Mouse (Mus musculus) G1E (cell line): ENCODE results near the gene Olfr573-ps1. TPM values are rescaled to one million over a fixed set of nuclear protein-coding genes. Genes with fewer than 3 reads are reported as not detected.

Experiments used
- ATAC-seq: 2 replicates; pipeline ENCODE4 v1.8.0; 2016; ENCODE audit warnings: mild to moderate bottlenecking; ENCODE audit not compliant: insufficient number of reproducible peaks, poor library complexity, low FRiP score, severe bottlenecking; ENCODE audit errors: extremely low read depth
- DNase-seq: peaks from one replicate; pipeline ENCODE4 v3.0.0; 2012; ENCODE audit warnings: low spot score
- H3K27me3 ChIP-seq: 2 replicates; pipeline ENCODE4 v1.6.1; 2012; ENCODE audit warnings: mild to moderate bottlenecking, low read length, inconsistent platforms; ENCODE audit not compliant: insufficient read depth
- H3K36me3 ChIP-seq: replicated peaks from 2 replicates; pipeline ENCODE3; 2012; ENCODE audit warnings: mild to moderate bottlenecking, inconsistent platforms
- H3K4me1 ChIP-seq: 2 replicates; pipeline ENCODE4 v1.6.1; 2012; ENCODE audit warnings: low read depth, low read length, inconsistent platforms, mixed read lengths; ENCODE audit not compliant: insufficient read depth
- H3K4me3 ChIP-seq: 2 replicates; pipeline ENCODE4 v1.5.1; 2012; ENCODE audit warnings: low read depth, mild to moderate bottlenecking, inconsistent platforms, low read length, moderate library complexity, mixed read lengths
- H3K9me3 ChIP-seq: replicated peaks from 2 replicates; pipeline ENCODE4 v1.6.1; 2012; ENCODE audit warnings: inconsistent platforms
- CTCF ChIP-seq: IDR thresholded peaks from 2 replicates; pipeline ENCODE4 v1.5.1; 2012; ENCODE audit warnings: low read depth, low read length, inconsistent platforms, mixed read lengths
- GATA1 ChIP-seq: IDR thresholded peaks from 2 replicates; pipeline ENCODE4 v1.6.1; 2012; ENCODE audit warnings: borderline replicate concordance, low read length, inconsistent platforms, mixed read lengths
- GATA2 ChIP-seq: IDR thresholded peaks from 2 replicates; pipeline ENCODE4 v1.6.1; 2012; ENCODE audit warnings: low read depth, low read length, inconsistent platforms, borderline replicate concordance
- POLR2AphosphoS5 ChIP-seq: IDR thresholded peaks from 2 replicates; pipeline ENCODE4 v1.6.1; 2012; ENCODE audit warnings: low read depth, low read length, inconsistent platforms; ENCODE audit not compliant: insufficient replicate concordance
- TAL1 ChIP-seq: conservative IDR thresholded peaks from 2 replicates; pipeline ENCODE4 v1.6.1; 2012; ENCODE audit warnings: low read depth, low read length, inconsistent platforms, mixed read lengths
- polyA plus RNA-seq: library from polyadenylated mRNA; stranded (reverse); fragments of >175 nt; gene quantifications from 2 replicates; pipeline ENCODE4 v1.2.3, GENCODE M21; 2012
- total RNA-seq, 2 experiments: library from RNA; stranded (forward) in 1 of 2; stranded (reverse) in 1 of 2; fragments of 200-1000 nt in 1 of 2; fragments of >200 nt in 1 of 2; fragmentation: Nextera tagmentation in 1 of 2; gene quantifications; 2 replicates each; pipeline ENCODE4 v1.2.3; 2014 to 2017

The Olfr573-ps1 gene
- total and polyA plus RNA-seq, 3 experiments = not detected

DNA sequence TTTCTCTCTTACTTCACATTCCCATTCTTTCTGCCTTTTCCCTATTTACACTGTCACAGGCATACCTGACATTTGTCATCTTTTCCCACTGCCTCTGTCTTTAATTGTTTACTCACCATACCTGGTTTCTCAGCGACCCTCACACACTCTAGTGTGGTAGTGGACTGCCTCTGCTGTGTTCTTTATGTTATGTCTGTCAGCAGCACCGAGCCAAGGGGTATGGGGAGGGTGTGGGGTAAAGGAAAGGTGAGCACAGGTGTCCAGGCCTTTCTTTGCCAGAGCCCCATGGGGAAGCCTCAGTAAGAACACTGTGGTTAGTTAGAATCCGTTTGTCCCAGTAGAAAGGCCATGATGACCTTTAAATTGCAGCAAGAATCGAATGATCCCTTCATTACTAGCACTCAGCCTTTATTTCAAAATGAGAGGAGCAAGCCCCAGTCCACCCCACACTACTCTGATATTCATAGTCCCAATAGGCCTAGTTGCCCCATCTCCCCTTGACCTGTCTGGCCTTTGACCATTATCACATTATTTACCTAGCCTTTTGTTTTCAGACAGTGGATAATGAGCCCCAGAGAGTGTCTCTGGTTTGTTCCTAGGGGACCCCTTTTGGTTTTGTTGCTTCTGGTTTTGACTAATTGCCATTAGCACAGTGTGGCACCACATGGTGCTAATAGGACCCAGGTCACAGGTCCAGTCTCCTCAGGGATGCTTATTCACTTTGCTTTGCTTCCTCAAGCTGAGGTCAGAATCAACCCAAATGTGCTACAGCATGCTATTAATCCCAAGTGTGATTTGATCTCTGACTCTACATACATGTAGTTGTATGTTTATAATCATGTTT is 25.1 kb downstream of the Olfr573-ps1 start, which contains the start of gene Olfr571:
Gene Olfr571 (minus strand): TSS at position 505 of the 844 bp plus-strand sequence.
- ATAC-seq (no peak), DNase-seq (no peak)
- no peaks in the 10 kb centered on the region for H3K9me3 ChIP-seq
- TF ChIP-seq CTCF = no peak
- no peak for TF ChIP-seq POLR2AphosphoS5
- TF ChIP-seq GATA1 = no peak
- TF ChIP-seq GATA2 = no peak
- TF ChIP-seq TAL1 = no peak
- no peaks in the 10 kb centered on the region for H3K36me3 ChIP-seq
- H3K4me1 ChIP-seq = no peaks in the 10 kb centered on the region
- H3K27me3 ChIP-seq = no peaks in the 10 kb centered on the region
- H3K4me3 ChIP-seq = no peak within 1 kb of the TSS

- DNase-seq = no peak
- H3K36me3 ChIP-seq = no peaks in the 10 kb centered on the region
- no peak for ATAC-seq
These were observed 26.0 kb downstream of the Olfr573-ps1 start for GRCm38 (mm10) chr7:102916405-102916804.

DNA sequence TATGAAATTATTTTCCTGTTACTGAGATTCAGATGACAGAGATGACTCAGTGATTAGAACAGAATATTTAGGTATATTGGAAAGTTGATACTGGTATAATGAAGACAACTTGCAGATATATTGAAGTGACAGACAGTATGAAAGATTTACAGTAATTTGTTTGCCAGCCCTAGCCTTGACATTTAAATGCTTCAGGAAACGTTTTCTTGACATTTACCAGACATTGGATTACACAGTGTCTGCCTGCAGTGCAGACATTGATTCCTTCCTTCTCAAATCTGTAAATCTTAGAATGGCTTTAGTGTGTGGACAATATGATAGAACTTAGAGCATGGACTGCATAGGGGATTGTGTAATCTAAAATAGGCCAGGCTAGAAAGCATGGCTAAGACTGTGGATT is 27.1 kb downstream of the Olfr573-ps1 start:
- Histone ChIP-seq H3K9me3 (no peaks in the 10 kb centered on the region), H3K27me3 (no peaks in the 10 kb centered on the region), H3K4me3 (no peak overlapping the region), H3K36me3 (no peaks in the 10 kb centered on the region), H3K4me1 (no peaks in the 10 kb centered on the region)
- DNase-seq (no peak), ATAC-seq (no peak)
- TF ChIP-seq TAL1 = no peak
- TF ChIP-seq POLR2AphosphoS5 = no peak
- no peak for TF ChIP-seq GATA1
- TF ChIP-seq CTCF = no peak
- TF ChIP-seq GATA2 = no peak

More at GRCm38 (mm10) chr7:102916405-102916804, 26.0 kb downstream of the Olfr573-ps1 start:
- Histone ChIP-seq H3K4me1 (no peaks in the 10 kb centered on the region), H3K27me3 (no peaks in the 10 kb centered on the region), H3K9me3 (no peaks in the 10 kb centered on the region), H3K4me3 (no peak overlapping the region)
- TF ChIP-seq GATA2 = no peak
- no peak for TF ChIP-seq CTCF
- TF ChIP-seq POLR2AphosphoS5 = no peak
- TF ChIP-seq GATA1 = no peak

Other genes starting within 250 kb of the Olfr573-ps1 start
Only the 20 nearest of the 28 such genes appear.
- not detected in 2 replicates for gene Olfr560, start 183.2 kb downstream of the Olfr573-ps1 start, total RNA-seq (2014; fragmentation: Nextera tagmentation)
- gene Olfr560, start 183.2 kb downstream of the Olfr573-ps1 start, total RNA-seq (2017) = 0.12 and 0.38 TPM in 2 replicates
- not detected in 2 replicates for gene Olfr560, start 183.2 kb downstream of the Olfr573-ps1 start, polyA plus RNA-seq
- not detected in 2 replicates for gene Olfr78, start 183.1 kb downstream of the Olfr573-ps1 start, total RNA-seq (2014; fragmentation: Nextera tagmentation)
- 0.11 and 0.23 TPM in 2 replicates for gene Olfr78, start 183.1 kb downstream of the Olfr573-ps1 start, total RNA-seq (2017)
- not detected in 2 replicates for gene Olfr78, start 183.1 kb downstream of the Olfr573-ps1 start, polyA plus RNA-seq
- gene Olfr561, start 171.4 kb downstream of the Olfr573-ps1 start, total RNA-seq (2014; fragmentation: Nextera tagmentation) = not detected in 2 replicates
- 0.22 TPM in 1 of 2 replicates, not detected in the other for gene Olfr561, start 171.4 kb downstream of the Olfr573-ps1 start, total RNA-seq (2017)
- not detected in 2 replicates for gene Olfr561, start 171.4 kb downstream of the Olfr573-ps1 start, polyA plus RNA-seq
- gene Olfr564, start 139.1 kb downstream of the Olfr573-ps1 start, total RNA-seq (2014; fragmentation: Nextera tagmentation) = not detected in 2 replicates
- not detected in 2 replicates for gene Olfr564, start 139.1 kb downstream of the Olfr573-ps1 start, total RNA-seq (2017)
- not detected in 2 replicates for gene Olfr564, start 139.1 kb downstream of the Olfr573-ps1 start, polyA plus RNA-seq
- not detected in 2 replicates for gene Olfr566, start 83.8 kb downstream of the Olfr573-ps1 start, total RNA-seq (2014; fragmentation: Nextera tagmentation)
- 0.06 and 0.16 TPM in 2 replicates for gene Olfr566, start 83.8 kb downstream of the Olfr573-ps1 start, total RNA-seq (2017)
- gene Olfr566, start 83.8 kb downstream of the Olfr573-ps1 start, polyA plus RNA-seq = not detected in 2 replicates
- not detected in 2 replicates for gene Olfr568, start 65.5 kb downstream of the Olfr573-ps1 start, total RNA-seq (2014; fragmentation: Nextera tagmentation)
- not detected in 2 replicates for gene Olfr568, start 65.5 kb downstream of the Olfr573-ps1 start, total RNA-seq (2017)
- not detected in 2 replicates for gene Olfr568, start 65.5 kb downstream of the Olfr573-ps1 start, polyA plus RNA-seq
- not detected in 2 replicates for gene Olfr569, start 51.7 kb downstream of the Olfr573-ps1 start, total RNA-seq (2014; fragmentation: Nextera tagmentation)
- gene Olfr569, start 51.7 kb downstream of the Olfr573-ps1 start, total RNA-seq (2017) = 0.06 and 0.16 TPM in 2 replicates
- gene Olfr569, start 51.7 kb downstream of the Olfr573-ps1 start, polyA plus RNA-seq = not detected in 2 replicates
- gene Olfr570, start 48.0 kb downstream of the Olfr573-ps1 start, total RNA-seq (2014; fragmentation: Nextera tagmentation) = not detected in 2 replicates
- not detected in 2 replicates for gene Olfr570, start 48.0 kb downstream of the Olfr573-ps1 start, total RNA-seq (2017)
- not detected in 2 replicates for gene Olfr570, start 48.0 kb downstream of the Olfr573-ps1 start, polyA plus RNA-seq
- gene Olfr571, start 25.0 kb downstream of the Olfr573-ps1 start, total RNA-seq (2014; fragmentation: Nextera tagmentation) = 0.15 TPM in 1 of 2 replicates, not detected in the other
- 0.11 and 0.12 TPM in 2 replicates for gene Olfr571, start 25.0 kb downstream of the Olfr573-ps1 start, total RNA-seq (2017)
- gene Olfr571, start 25.0 kb downstream of the Olfr573-ps1 start, polyA plus RNA-seq = not detected in 2 replicates
- not detected in 2 replicates for gene Olfr572, start 18.2 kb downstream of the Olfr573-ps1 start, total RNA-seq (2014; fragmentation: Nextera tagmentation)
- 0.22 TPM in 1 of 2 replicates, not detected in the other for gene Olfr572, start 18.2 kb downstream of the Olfr573-ps1 start, total RNA-seq (2017)
- not detected in 2 replicates for gene Olfr572, start 18.2 kb downstream of the Olfr573-ps1 start, polyA plus RNA-seq
- not detected in 2 replicates for gene Olfr574, start 5.9 kb upstream of the Olfr573-ps1 start, total RNA-seq (2014; fragmentation: Nextera tagmentation)
- 0.17 TPM in 1 of 2 replicates, not detected in the other for gene Olfr574, start 5.9 kb upstream of the Olfr573-ps1 start, total RNA-seq (2017)
- not detected in 2 replicates for gene Olfr574, start 5.9 kb upstream of the Olfr573-ps1 start, polyA plus RNA-seq
- gene Olfr575, start 16.2 kb upstream of the Olfr573-ps1 start, total RNA-seq (2014; fragmentation: Nextera tagmentation) = not detected in 2 replicates
- gene Olfr575, start 16.2 kb upstream of the Olfr573-ps1 start, total RNA-seq (2017) = 0.11 TPM in 1 of 2 replicates, not detected in the other
- gene Olfr575, start 16.2 kb upstream of the Olfr573-ps1 start, polyA plus RNA-seq = not detected in 2 replicates
- not detected in 2 replicates for gene Olfr576, start 20.1 kb upstream of the Olfr573-ps1 start, total RNA-seq (2014; fragmentation: Nextera tagmentation)
- gene Olfr576, start 20.1 kb upstream of the Olfr573-ps1 start, total RNA-seq (2017) = 0.06 TPM in 1 of 2 replicates, not detected in the other
- gene Olfr576, start 20.1 kb upstream of the Olfr573-ps1 start, polyA plus RNA-seq = not detected in 2 replicates
- gene Olfr577, start 33.4 kb upstream of the Olfr573-ps1 start, total RNA-seq (2014; fragmentation: Nextera tagmentation) = not detected in 2 replicates
- 0.05 TPM in 1 of 2 replicates, not detected in the other for gene Olfr577, start 33.4 kb upstream of the Olfr573-ps1 start, total RNA-seq (2017)
- gene Olfr577, start 33.4 kb upstream of the Olfr573-ps1 start, polyA plus RNA-seq = not detected in 2 replicates
- not detected in 2 replicates for gene Olfr578, start 46.7 kb upstream of the Olfr573-ps1 start, total RNA-seq (2014; fragmentation: Nextera tagmentation)
- 0.05 TPM in 1 of 2 replicates, not detected in the other for gene Olfr578, start 46.7 kb upstream of the Olfr573-ps1 start, total RNA-seq (2017)
- gene Olfr578, start 46.7 kb upstream of the Olfr573-ps1 start, polyA plus RNA-seq = not detected in 2 replicates
- not detected in 2 replicates for gene Olfr582, start 95.4 kb upstream of the Olfr573-ps1 start, total RNA-seq (2014; fragmentation: Nextera tagmentation)
- gene Olfr582, start 95.4 kb upstream of the Olfr573-ps1 start, total RNA-seq (2017) = 0.16 TPM in 1 of 2 replicates, not detected in the other
- not detected in 2 replicates for gene Olfr582, start 95.4 kb upstream of the Olfr573-ps1 start, polyA plus RNA-seq
- gene Olfr583, start 108.7 kb upstream of the Olfr573-ps1 start, total RNA-seq (2014; fragmentation: Nextera tagmentation) = not detected in 2 replicates
- gene Olfr583, start 108.7 kb upstream of the Olfr573-ps1 start, total RNA-seq (2017) = 0.11 and 0.29 TPM in 2 replicates
- not detected in 2 replicates for gene Olfr583, start 108.7 kb upstream of the Olfr573-ps1 start, polyA plus RNA-seq
- not detected in 2 replicates for gene Olfr584, start 139.3 kb upstream of the Olfr573-ps1 start, total RNA-seq (2014; fragmentation: Nextera tagmentation)
- gene Olfr584, start 139.3 kb upstream of the Olfr573-ps1 start, total RNA-seq (2017) = 0.06 and 0.16 TPM in 2 replicates
- not detected in 2 replicates for gene Olfr584, start 139.3 kb upstream of the Olfr573-ps1 start, polyA plus RNA-seq
- not detected in 2 replicates for gene Olfr585, start 155.1 kb upstream of the Olfr573-ps1 start, total RNA-seq (2014; fragmentation: Nextera tagmentation)
- gene Olfr585, start 155.1 kb upstream of the Olfr573-ps1 start, total RNA-seq (2017) = not detected in 2 replicates
- not detected in 2 replicates for gene Olfr585, start 155.1 kb upstream of the Olfr573-ps1 start, polyA plus RNA-seq
- gene Olfr586, start 183.1 kb upstream of the Olfr573-ps1 start, total RNA-seq (2014; fragmentation: Nextera tagmentation) = not detected in 2 replicates
- gene Olfr586, start 183.1 kb upstream of the Olfr573-ps1 start, total RNA-seq (2017) = 0.06 and 0.22 TPM in 2 replicates
- gene Olfr586, start 183.1 kb upstream of the Olfr573-ps1 start, polyA plus RNA-seq = not detected in 2 replicates